Mouse (Mus musculus): Measurements from ENCODE around the gene Brwd1. TPM values are rescaled to one million over a fixed set of nuclear protein-coding genes. Genes with fewer than 3 reads are reported as not detected.

Brwd1 gene
- total and polyA plus RNA-seq, 3 experiments: 4.3 to 8.1 (median 4.4) TPM

GRCm38 (mm10) chr16:96044096-96044495, 38.2 kb downstream of the Brwd1 start (continued):
- no peak for TF ChIP-seq MAX (IDR thresholded peaks at IDR 0.05; ENCODE audit: low read length)
- TF ChIP-seq JUN (IDR thresholded peaks at IDR 0.05; ENCODE audit: insufficient read depth, low read depth, low read length): 0 out of 2 replicates have a peak, but pooled peaks have one; percentile 24
- no peak for TF ChIP-seq BHLHE40 (IDR thresholded peaks at IDR 0.05; ENCODE audit: low read depth, low read length)
- no peak for TF ChIP-seq POLR2AphosphoS2 (IDR thresholded peaks at IDR 0.05; ENCODE audit: low read depth, low read length)
- TF ChIP-seq GABPA (IDR thresholded peaks at IDR 0.05; ENCODE audit: insufficient replicate concordance, low read depth, low read length): no peak
- no peak for TF ChIP-seq CHD2 (IDR thresholded peaks at IDR 0.05; ENCODE audit: low read length)
- no peak for TF ChIP-seq USF1 (IDR thresholded peaks at IDR 0.05; ENCODE audit: low read depth, low read length)

GRCm38 (mm10) chr16:96040691-96041090, 41.6 kb downstream of the Brwd1 start:
- in situ Hi-C loops (cut with MboI; ENCODE audit: low pct_ligation_motif_present, low pct_unique_long_range_greater_than_20kb, low sequenced_read_pairs): loop anchor here (25.0 kb wide), 1 partner anchor 297 kb away; no protein-coding TSS in a partner anchor

DNA sequence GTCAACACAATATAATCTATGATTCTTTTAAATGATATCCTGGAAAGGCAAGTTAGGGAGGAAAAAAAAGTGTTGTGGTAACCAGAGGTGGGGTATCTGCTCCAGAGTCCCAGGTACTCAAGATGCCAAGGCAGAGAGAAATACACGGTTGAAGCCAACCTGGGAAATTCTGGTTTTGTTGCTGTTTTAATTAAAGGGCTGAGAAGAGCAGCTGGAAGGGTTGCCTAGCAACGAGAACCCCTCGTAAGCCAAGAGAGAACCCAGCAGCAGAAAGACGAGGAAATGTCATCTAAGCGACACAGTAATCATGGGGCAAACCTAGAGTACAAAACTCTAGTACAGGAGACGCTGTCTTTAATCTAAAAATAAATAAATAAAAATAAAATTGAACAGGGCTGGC, 42.8 kb downstream of the Brwd1 start:
- peaks cover 1 to 2% of the 10 kb centered on the region in 2 experiments for H3K36me3 ChIP-seq (replicated peaks in 1 of 2; ENCODE audit: control insufficient read depth in 1 of 2, insufficient read depth in 1 of 2, low read length in 1 of 2)
- in situ Hi-C loops (cut with MboI; ENCODE audit: low pct_ligation_motif_present, low pct_unique_long_range_greater_than_20kb, low sequenced_read_pairs) (loop anchor here (10.0 to 25.0 kb wide), 2 partner anchors 115 to 298 kb away; no protein-coding TSS in a partner anchor), dilution Hi-C loops (cut with MboI; ENCODE audit: extremely low pct_ligation_motif_present, extremely low pct_unique_long_range_greater_than_20kb, low sequenced_read_pairs) (no loop called here)
- no peaks in the 10 kb centered on the region for H3K9me3 ChIP-seq (replicated peaks; ENCODE audit: low read length)
- H3K4me2 ChIP-seq (ENCODE audit: insufficient read depth, low read depth, poor library complexity, severe bottlenecking): no peak overlapping the region
- no peak overlapping the region for H3K4me3 ChIP-seq (replicated peaks in 1 of 3; ENCODE audit: low read depth in 2 of 3, low read length in 2 of 3, poor library complexity in 1 of 3)
- H3K27me3 ChIP-seq (replicated peaks): no peaks in the 10 kb centered on the region
- no peak for DNase-seq (ENCODE audit: extremely low read depth)
- TF ChIP-seq IRF4 (IDR thresholded peaks at IDR 0.05; ENCODE audit: low read depth, low read length) (no peak), SIN3A (IDR thresholded peaks at IDR 0.05; ENCODE audit: low read length) (no peak), ZNF384 (IDR thresholded peaks at IDR 0.05; ENCODE audit: low read depth, low read length) (no peak), TCF12 (IDR thresholded peaks at IDR 0.05; ENCODE audit: low read depth, low read length) (no peak)
- no peak overlapping the region for H3K9ac ChIP-seq (ENCODE audit: insufficient read depth, low read depth)
- H3K4me1 ChIP-seq (ENCODE audit: control insufficient read depth in 1 of 2, insufficient read depth in 2 of 2): 0 out of 4 replicates have a peak, but pooled peaks cover 0 to 2% of the 10 kb centered on the region in 2 experiments
- no peak overlapping the region for H3K27ac ChIP-seq (ENCODE audit: insufficient read depth, low read depth)
- H3K79me2 ChIP-seq (replicated peaks; ENCODE audit: control insufficient read depth, extremely low read depth, insufficient read depth, poor library complexity, severe bottlenecking): no peaks in the 10 kb centered on the region

More at GRCm38 (mm10) chr16:96040691-96041090, 41.6 kb downstream of the Brwd1 start:
- no peak overlapping the region for H3K27ac ChIP-seq (ENCODE audit: insufficient read depth, low read depth)
- H3K4me3 ChIP-seq (replicated peaks in 1 of 3; ENCODE audit: low read depth in 2 of 3, low read length in 2 of 3, poor library complexity in 1 of 3): no peak overlapping the region
- no peak overlapping the region for H3K4me2 ChIP-seq (ENCODE audit: insufficient read depth, low read depth, poor library complexity, severe bottlenecking)
- no peaks in the 10 kb centered on the region for H3K9me3 ChIP-seq (replicated peaks; ENCODE audit: low read length)
- peaks cover 0 to 2% of the 10 kb centered on the region in 2 experiments for H3K36me3 ChIP-seq (replicated peaks in 1 of 2; ENCODE audit: control insufficient read depth in 1 of 2, insufficient read depth in 1 of 2, low read length in 1 of 2)
- H3K79me2 ChIP-seq (replicated peaks; ENCODE audit: control insufficient read depth, extremely low read depth, insufficient read depth, poor library complexity, severe bottlenecking): no peaks in the 10 kb centered on the region
- dilution Hi-C loops (cut with MboI; ENCODE audit: extremely low pct_ligation_motif_present, extremely low pct_unique_long_range_greater_than_20kb, low sequenced_read_pairs): no loop called here
- TF ChIP-seq CHD2 (IDR thresholded peaks at IDR 0.05; ENCODE audit: low read length) (no peak), TBP (conservative IDR thresholded peaks at IDR 0.05; ENCODE audit: low read depth, low read length) (no peak), IRF4 (IDR thresholded peaks at IDR 0.05; ENCODE audit: low read depth, low read length) (no peak), USF1 (IDR thresholded peaks at IDR 0.05; ENCODE audit: low read depth, low read length) (no peak), CHD1 (IDR thresholded peaks at IDR 0.05; ENCODE audit: low read depth, low read length) (no peak), POLR2A (IDR thresholded peaks at IDR 0.05; ENCODE audit: low read depth, low read length) (no peak), SIN3A (IDR thresholded peaks at IDR 0.05; ENCODE audit: low read length) (no peak), ETS1 (conservative IDR thresholded peaks at IDR 0.05; ENCODE audit: low read depth, low read length) (no peak), RAD21 (IDR thresholded peaks at IDR 0.05; ENCODE audit: low read depth, low read length) (no peak), PAX5 (IDR thresholded peaks at IDR 0.05; ENCODE audit: low read length) (no peak), USF2 (conservative IDR thresholded peaks at IDR 0.05; ENCODE audit: low read depth, low read length) (no peak), KAT2A (IDR thresholded peaks at IDR 0.05; ENCODE audit: insufficient replicate concordance, low read length) (no peak), MAZ (IDR thresholded peaks at IDR 0.05; ENCODE audit: low read depth, low read length) (no peak), ZNF384 (IDR thresholded peaks at IDR 0.05; ENCODE audit: low read depth, low read length) (no peak), ZC3H11A (IDR thresholded peaks at IDR 0.05; ENCODE audit: low read depth, low read length) (no peak)
- H3K9ac ChIP-seq (ENCODE audit: insufficient read depth, low read depth): no peak overlapping the region
- no peak for DNase-seq (ENCODE audit: extremely low read depth)
- H3K27me3 ChIP-seq (replicated peaks): no peaks in the 10 kb centered on the region
- H3K4me1 ChIP-seq (ENCODE audit: control insufficient read depth in 1 of 2, insufficient read depth in 2 of 2): 0 out of 4 replicates have a peak, but pooled peaks cover 0 to 2% of the 10 kb centered on the region in 2 experiments

All from CH12.LX (cell line).